Mouse (Mus musculus): ENCODE results near the gene Irf9. TPM values are rescaled to one million over a fixed set of nuclear protein-coding genes. Genes with fewer than 3 reads are reported as not detected.

Irf9 gene
- polyA plus RNA-seq, 1 experiment = 84.3 TPM

DNA sequence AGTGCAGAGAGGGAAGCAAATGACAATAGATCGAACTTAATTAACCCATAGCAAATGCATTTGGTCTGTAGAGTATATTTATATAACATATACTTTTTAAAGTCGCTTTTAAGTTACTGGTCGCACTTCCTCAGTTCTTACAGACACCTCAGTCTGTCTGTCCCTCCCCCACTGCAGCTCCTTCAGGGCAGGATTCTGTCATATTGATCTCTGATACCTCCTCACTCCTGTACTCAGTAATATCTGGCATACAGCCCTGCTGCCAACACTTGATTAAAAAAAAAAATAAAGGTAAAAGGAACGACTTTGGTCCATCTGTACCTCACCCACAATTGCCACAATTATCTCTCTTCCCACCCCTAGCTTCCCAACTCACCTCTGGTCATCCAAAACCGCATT is 19.1 kb upstream of the Irf9 start:
- Histone ChIP-seq H3K4me1 (ENCODE audit: control insufficient read depth, insufficient read depth, low read length) (no peaks in the 10 kb centered on the region; the same call in 1 of the 2 replicates), H3K4me3 (replicated peaks; ENCODE audit: control insufficient read depth, low read depth, low read length) (peak overlapping the region; percentile 79), H3K27ac (ENCODE audit: control insufficient read depth, insufficient read depth, low read depth, low read length, poor library complexity) (peak overlapping the region; percentile 70; the same call in 1 of the 2 replicates)
- no peak for TF ChIP-seq POLR2A (IDR thresholded peaks at IDR 0.05; ENCODE audit: borderline replicate concordance, control insufficient read depth, low read depth, low read length)
- TF ChIP-seq CTCF (IDR thresholded peaks at IDR 0.05; ENCODE audit: control insufficient read depth, insufficient read depth, low read length) = no peak
- 29% methylated on average over 5 of the region's 5 CpGs for WGBS

GRCm38 (mm10) chr14:55584702-55585565 is 18.4 kb upstream of the Irf9 start, which contains the start of gene Emc9:
TSS of gene Emc9 (minus strand) at chr14:55585302.
- WGBS = 5% methylated on average over 43 of the region's 43 CpGs
- Histone ChIP-seq H3K27ac (ENCODE audit: control insufficient read depth, insufficient read depth, low read depth, low read length, poor library complexity) (peak within 1 kb of the TSS; percentile 70), H3K4me3 (replicated peaks; ENCODE audit: control insufficient read depth, low read depth, low read length) (peak within 1 kb of the TSS; percentile 79), H3K4me1 (ENCODE audit: control insufficient read depth, insufficient read depth, low read length) (no peaks in the 10 kb centered on the region; the same call in 1 of the 2 replicates)
- TF ChIP-seq POLR2A (IDR thresholded peaks at IDR 0.05; ENCODE audit: borderline replicate concordance, control insufficient read depth, low read depth, low read length) (peak; percentile 58; the same call in 1 of the 2 replicates), CTCF (IDR thresholded peaks at IDR 0.05; ENCODE audit: control insufficient read depth, insufficient read depth, low read length) (no peak)

GRCm38 (mm10) chr14:55585566-55585960 is 17.8 kb upstream of the Irf9 start:
- Histone ChIP-seq H3K4me1 (ENCODE audit: control insufficient read depth, insufficient read depth, low read length) (no peaks in the 10 kb centered on the region; the same call in 1 of the 2 replicates), H3K27ac (ENCODE audit: control insufficient read depth, insufficient read depth, low read depth, low read length, poor library complexity) (peak overlapping the region; percentile 23), H3K4me3 (replicated peaks; ENCODE audit: control insufficient read depth, low read depth, low read length) (no peak overlapping the region)
- TF ChIP-seq POLR2A (IDR thresholded peaks at IDR 0.05; ENCODE audit: borderline replicate concordance, control insufficient read depth, low read depth, low read length) = no peak
- WGBS = 28% methylated on average over 6 of the region's 6 CpGs

GRCm38 (mm10) chr14:55586149-55586548 is 17.2 kb upstream of the Irf9 start:
- TF ChIP-seq CTCF (IDR thresholded peaks at IDR 0.05; ENCODE audit: control insufficient read depth, insufficient read depth, low read length) (no peak), POLR2A (IDR thresholded peaks at IDR 0.05; ENCODE audit: borderline replicate concordance, control insufficient read depth, low read depth, low read length) (no peak)
- Histone ChIP-seq H3K4me1 (ENCODE audit: control insufficient read depth, insufficient read depth, low read length) (no peaks in the 10 kb centered on the region; the same call in 1 of the 2 replicates), H3K27ac (ENCODE audit: control insufficient read depth, insufficient read depth, low read depth, low read length, poor library complexity) (peak overlapping the region; percentile 49; the same call in 1 of the 2 replicates), H3K4me3 (replicated peaks; ENCODE audit: control insufficient read depth, low read depth, low read length) (no peak overlapping the region)
- 49% methylated on average over 2 of the region's 2 CpGs for WGBS

- no peak for TF ChIP-seq CTCF (IDR thresholded peaks at IDR 0.05; ENCODE audit: control insufficient read depth, insufficient read depth, low read length)
- H3K4me1 ChIP-seq (ENCODE audit: control insufficient read depth, insufficient read depth, low read length) = no peaks in the 10 kb centered on the region; the same call in 1 of the 2 replicates
- no peak overlapping the region for H3K4me3 ChIP-seq (replicated peaks; ENCODE audit: control insufficient read depth, low read depth, low read length)
- H3K27ac ChIP-seq (ENCODE audit: control insufficient read depth, insufficient read depth, low read depth, low read length, poor library complexity) = no peak overlapping the region
- WGBS = 93% methylated on average over 5 of the region's 5 CpGs
These were observed 14.1 kb upstream of the Irf9 start for GRCm38 (mm10) chr14:55589271-55589670.

- no peaks in the 10 kb centered on the region; the same call in 1 of the 2 replicates for H3K4me1 ChIP-seq (ENCODE audit: control insufficient read depth, insufficient read depth, low read length)
These were observed 13.5 kb upstream of the Irf9 start for GRCm38 (mm10) chr14:55589771-55590448.

DNA sequence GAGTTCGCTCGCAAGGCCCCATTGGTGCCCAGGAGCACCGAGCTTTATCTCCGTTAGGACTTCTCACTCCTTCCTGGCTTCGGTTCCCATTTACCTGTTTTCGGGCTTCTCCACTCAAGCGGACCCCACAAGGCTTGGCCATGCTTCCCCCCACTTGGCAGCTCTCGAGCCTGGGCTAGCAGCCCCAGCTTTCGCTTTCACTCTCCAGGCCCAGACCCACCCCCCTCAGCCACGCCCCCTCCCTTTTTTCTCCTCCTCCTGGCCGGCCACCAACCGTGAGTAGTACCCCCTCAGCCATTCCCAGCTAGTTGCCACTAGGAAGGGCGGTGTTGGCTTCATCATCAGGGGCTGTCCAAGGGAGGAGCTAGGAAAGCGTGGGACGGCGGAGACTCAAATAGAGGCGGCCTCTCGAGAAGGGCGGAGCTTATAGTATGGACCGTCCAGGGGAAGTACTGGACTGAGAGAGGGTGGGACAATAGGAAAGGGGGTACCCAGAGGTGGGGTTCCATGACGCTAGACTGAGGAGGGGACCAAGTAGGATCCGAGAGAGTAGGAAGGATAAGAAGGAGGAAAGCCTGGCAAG is 12.5 kb upstream of the Irf9 start, which contains the start of gene Psme2:
TSS of gene Psme2 (minus strand) at position 366 of the 583 bp plus-strand sequence.
- TF ChIP-seq CTCF (IDR thresholded peaks at IDR 0.05; ENCODE audit: control insufficient read depth, insufficient read depth, low read length) = no peak
- no peak for TF ChIP-seq POLR2A (IDR thresholded peaks at IDR 0.05; ENCODE audit: borderline replicate concordance, control insufficient read depth, low read depth, low read length)
- Histone ChIP-seq H3K4me3 (replicated peaks; ENCODE audit: control insufficient read depth, low read depth, low read length) (peak within 1 kb of the TSS; percentile 96), H3K27ac (ENCODE audit: control insufficient read depth, insufficient read depth, low read depth, low read length, poor library complexity) (peak within 1 kb of the TSS; percentile 96), H3K4me1 (ENCODE audit: control insufficient read depth, insufficient read depth, low read length) (no peaks in the 10 kb centered on the region; the same call in 1 of the 2 replicates)
- under 1% methylated on average over 22 of the region's 22 CpGs for WGBS

More at GRCm38 (mm10) chr14:55589771-55590448, 13.5 kb upstream of the Irf9 start:
- Histone ChIP-seq H3K4me3 (replicated peaks; ENCODE audit: control insufficient read depth, low read depth, low read length) (no peak overlapping the region), H3K27ac (ENCODE audit: control insufficient read depth, insufficient read depth, low read depth, low read length, poor library complexity) (no peak overlapping the region; the same call in 1 of the 2 replicates)
- TF ChIP-seq CTCF (IDR thresholded peaks at IDR 0.05; ENCODE audit: control insufficient read depth, insufficient read depth, low read length) (no peak), POLR2A (IDR thresholded peaks at IDR 0.05; ENCODE audit: borderline replicate concordance, control insufficient read depth, low read depth, low read length) (no peak)
- WGBS = 56% methylated on average over 11 of the region's 11 CpGs
